Mouse (Mus musculus) MEL-GATA-1-ER (cell line): ENCODE data around the gene Ice2.

Source experiments
- DNase-seq: peaks from one replicate; pipeline ENCODE4 v3.0.0-alpha.2; 2012; ENCODE audit warnings: low read depth; ENCODE audit errors: extremely low read depth

The Ice2 gene

DNA sequence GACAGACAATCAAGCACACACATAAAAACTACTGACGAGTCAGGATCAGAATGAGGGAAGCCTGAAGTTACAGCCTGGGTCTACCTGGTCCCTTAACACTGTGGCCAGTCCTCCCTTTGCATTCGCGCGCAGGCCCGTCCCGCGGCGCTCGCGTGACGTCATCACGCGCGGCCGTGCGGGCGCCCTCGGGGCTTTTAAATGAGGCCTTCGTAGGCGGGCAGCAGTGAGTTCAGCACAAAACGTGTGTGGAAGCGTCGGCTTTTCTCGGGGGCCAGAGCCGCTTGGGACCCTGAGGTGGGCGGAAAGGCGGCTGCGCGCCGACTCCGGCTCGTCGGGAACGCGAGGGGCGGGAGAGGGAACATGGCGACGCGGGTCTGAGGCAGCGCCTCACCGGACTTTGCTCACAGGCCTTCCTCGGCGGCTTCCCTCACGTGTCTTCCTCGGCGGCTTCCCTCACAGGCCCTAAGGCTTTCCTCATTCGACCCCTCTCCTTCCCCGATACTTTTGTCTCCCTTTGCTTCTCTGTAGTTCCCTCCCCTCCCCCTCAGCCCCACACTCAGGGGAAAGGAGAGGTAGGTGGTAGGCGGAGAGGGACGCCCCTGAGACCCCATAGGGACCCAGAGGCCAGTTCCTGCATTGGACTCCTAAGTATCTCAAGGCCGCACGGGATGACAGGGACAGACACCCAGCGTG lies at the start of gene Ice2:
Gene Ice2, plus strand, starts transcription at position 147 of the 693 bp plus-strand sequence.
- DNase-seq, result peak; percentile 53

DNA sequence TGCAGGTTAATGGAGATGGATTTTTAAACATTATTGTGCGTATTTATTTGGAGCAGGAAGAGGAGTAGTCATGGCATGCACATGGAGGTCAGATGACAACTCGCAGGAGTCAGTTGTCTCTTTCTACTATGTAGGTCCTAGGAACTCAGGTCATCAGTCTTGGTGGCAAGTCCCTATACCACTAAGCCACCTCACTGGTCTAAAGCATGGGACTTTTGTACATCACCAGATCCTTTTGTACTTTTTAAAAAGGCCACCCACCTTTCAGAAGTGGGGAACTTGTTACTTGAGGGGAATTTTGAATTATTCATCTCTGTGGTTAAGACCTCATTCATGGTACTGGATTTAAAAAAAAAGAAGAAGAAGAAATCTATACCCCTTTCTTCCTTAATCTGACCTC lies 48.2 kb upstream of the Ice2 start:
- no peak for DNase-seq

DNA sequence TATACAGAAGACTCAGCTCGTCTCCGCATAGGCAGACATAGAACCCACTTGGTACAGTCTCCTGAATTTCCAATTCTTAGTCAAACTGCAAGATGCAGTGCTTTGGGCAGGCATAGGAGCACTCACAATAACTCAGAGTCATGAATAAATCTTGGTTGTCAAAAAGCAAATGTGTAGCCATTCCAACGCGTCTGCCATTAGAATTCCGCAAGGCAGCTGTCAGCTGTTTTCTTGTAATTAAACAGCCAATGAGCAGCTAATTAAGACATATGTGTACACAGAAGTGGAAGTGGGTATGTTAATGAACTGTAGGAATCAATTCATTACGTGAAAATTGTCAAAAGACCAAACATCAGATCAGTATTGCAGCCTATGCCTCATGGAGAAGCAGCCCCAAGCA lies 43.5 kb upstream of the Ice2 start:
- DNase-seq, result no peak

DNA sequence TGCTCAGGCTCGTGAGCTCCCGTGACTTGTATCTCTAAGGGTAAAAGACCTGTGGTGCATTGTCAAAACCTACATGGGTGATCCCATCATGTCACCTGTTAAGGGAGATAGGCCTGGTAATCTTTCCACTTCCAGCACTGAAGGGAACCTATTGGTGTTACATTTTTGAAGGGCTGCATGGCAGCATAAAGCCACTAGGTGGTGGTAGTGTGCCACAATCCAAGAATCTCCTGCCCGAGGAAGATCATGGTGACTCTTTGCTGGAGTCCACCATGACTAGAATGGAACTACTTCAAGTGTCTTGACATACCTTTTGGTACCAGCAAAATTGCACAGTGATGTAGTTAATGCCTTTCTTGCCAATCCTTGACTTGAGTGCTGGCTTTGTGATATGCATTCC lies 39.9 kb upstream of the Ice2 start:
- DNase-seq, result peak; percentile 21

DNA sequence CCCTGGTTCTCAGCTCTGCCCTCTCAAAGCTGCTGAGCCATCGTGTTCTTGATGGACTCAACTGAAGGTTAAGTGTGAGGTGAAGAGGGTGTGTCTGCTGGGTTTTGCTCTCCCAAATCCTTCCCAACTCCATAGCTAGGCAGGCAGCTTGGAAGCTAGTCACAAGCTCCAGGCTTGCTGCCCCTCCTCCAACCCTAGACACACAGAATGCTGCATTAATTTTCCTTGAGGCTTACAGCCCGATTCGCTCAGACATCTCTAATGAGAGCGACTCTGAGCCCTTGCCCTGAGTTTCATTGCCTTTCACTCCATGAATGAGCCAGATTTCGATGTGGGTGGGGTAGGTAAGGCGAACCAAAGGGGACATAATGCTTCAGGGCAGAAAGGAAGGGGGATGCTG lies 38.9 kb upstream of the Ice2 start:
- no peak for DNase-seq

DNA sequence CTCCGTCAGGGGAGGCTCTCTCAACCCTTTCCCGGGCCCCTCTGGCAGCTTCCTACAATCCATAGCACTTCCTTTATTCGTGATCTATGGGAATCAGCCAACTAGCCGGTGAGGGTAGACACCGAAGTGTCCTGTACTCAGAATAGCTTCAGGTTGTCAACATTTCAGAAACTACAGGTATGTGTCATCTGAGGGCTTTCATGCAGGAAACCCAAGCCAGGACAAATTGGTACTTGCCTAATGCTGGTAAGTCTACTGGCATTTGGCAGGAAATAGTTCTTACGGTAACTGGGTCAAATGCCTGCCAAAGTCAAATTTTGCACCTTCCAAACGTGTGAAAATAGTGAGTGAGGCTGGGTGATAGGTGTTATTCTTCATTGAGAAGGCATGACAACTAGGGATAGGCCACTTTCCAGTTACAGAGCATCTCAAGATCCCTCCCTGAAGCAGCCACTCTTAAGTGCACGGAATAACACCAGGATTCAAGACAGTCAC lies 35.7 kb upstream of the Ice2 start:
- no peak for DNase-seq

DNA sequence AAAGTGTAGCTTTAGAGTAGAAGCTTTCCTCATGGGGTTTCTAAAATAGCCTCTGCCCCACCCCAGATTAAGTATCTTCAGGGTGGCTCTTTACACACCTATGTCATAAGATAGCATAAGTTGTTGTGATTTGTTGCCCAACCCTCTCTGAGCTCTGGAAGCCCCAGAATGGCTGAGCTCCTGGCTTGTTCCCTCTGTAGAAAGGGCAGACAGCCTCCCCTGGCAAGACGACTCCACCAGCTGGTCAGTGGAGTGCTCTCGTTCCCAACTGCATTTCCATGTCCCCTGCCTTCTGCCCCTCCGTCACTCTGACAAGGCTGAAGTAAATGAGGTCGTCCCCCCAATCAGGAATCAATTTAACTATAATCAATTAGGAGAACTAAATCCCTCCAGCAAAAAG lies 34.9 kb upstream of the Ice2 start:
- DNase-seq, result no peak

DNA sequence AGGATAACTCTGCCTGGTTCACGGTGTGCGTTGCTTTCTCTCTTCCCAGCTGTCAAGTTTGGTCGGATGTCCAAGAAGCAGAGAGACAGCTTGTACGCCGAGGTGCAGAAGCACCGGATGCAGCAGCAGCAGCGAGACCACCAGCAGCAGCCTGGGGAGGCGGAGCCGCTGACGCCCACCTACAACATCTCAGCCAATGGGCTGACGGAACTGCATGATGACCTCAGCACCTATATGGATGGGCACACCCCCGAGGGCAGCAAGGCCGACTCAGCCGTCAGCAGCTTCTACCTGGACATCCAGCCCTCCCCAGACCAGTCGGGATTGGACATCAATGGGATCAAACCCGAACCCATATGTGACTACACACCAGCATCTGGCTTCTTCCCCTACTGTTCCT lies 33.6 kb upstream of the Ice2 start:
- DNase-seq, result no peak

DNA sequence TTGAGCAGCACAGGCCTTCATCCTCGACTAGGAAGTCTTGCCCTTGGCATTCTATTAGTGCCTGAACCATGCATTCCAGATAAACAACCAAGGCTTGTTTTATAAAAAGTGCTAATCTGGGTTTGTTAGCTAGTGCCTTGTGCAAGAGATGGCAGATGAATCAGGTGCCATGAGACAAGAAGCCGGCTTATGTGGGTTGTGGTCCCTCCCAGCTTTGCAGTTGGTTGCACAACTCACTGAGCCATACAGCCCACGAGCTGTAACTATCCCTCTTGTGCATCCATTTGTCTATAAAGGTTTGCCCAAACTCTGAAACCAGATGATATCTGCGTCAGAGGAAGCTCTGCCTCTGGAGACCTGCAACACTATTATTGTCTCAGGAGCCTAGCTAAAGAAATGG lies 30.7 kb upstream of the Ice2 start:
- no peak for DNase-seq

DNA sequence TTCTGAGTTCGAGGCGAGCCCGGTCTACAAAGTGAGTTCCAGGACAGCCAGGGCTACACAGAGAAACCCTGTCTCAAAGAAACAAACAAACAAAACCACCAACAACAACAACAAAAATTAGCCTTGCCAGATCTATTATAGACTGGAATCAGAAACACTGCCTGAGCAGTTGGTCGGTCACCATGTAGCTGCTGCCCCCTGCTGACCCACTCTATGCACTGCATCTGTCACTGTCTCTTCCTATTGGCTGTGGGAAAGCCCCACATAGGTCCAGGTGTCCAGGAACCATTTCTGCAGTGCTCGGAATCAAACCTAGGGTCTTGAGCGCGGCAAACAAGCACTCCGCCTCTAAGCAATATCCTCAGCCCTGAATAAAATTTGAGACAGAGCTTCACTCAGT lies 29.6 kb upstream of the Ice2 start:
- no peak for DNase-seq

DNA sequence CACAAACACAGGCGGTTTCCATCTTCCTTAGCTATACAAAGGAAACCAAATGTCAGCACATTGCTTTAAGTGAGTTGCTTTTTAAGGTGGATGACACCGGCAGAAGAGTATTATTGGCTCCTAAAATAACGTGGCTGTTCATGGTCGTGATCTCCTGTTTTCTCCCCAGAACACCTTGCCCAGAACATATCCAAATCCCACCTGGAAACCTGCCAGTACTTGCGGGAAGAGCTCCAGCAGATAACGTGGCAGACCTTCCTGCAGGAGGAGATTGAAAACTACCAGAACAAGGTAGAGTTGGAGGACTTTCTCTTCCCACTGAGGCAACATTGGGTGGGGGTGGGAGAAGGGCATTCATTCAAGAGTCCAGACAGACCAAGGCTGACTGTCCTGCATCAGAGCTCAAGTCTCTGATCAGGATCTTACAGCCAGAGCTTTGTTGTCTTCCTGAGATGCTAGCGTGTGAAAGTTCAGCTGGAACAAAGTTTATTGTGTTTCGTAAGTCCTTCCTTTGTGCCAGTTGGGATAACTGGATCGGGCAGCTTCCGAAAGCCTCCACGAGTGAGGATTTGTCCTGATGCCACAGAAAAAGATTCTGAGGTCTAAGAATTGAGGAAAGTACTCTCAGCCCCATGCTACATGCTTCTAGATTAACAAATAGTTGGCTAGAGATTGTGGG lies 26.5 kb upstream of the Ice2 start:
- no peak for DNase-seq

DNA sequence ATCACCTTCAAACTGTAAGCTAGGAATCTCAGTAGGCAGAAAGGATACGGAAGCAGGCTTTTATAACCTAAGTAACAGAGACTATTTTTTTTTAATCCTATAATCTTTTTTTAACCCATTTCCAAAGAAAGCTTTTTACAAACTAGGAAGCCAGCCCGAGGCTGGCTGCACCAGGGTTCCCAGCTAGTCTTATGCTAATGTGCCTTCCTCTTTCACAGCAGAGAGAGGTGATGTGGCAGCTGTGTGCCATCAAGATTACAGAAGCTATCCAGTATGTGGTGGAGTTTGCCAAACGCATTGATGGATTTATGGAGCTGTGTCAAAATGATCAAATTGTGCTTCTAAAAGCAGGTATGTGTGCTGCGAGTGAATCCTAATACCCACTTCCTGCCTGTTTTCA lies 24.8 kb upstream of the Ice2 start:
- no peak for DNase-seq

DNA sequence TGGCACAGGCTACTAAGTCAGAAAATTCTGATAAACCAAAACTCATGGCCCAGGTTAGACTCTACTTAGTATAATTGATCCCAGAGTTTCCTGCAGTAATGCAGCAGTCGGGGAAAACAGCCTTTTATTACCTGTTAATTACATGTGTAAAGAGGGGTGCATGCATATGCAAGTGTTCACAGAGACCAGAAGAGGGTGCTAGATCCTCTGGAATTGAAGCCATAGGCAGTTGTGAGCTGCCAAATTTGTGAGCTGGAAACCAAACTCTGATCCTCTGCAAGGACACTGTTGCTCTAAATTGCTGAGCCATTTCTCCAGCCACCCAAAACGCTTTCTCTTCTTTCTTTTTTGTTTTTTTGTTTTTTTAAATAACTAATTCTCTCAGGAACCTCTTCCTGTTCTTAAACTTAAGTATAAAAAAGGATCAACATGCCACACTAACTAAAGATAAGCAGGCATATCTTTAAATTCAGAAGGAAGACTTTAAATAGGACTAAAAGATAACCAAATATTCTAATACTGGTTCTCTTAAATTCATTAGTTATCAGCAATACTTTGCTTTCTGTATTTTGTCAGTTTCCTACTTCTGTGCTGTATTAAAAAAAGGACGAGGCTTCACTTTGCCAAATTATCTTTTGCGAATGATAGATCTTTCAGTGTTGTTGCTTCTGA lies 20.6 kb upstream of the Ice2 start:
- peak; percentile 36 for DNase-seq

DNA sequence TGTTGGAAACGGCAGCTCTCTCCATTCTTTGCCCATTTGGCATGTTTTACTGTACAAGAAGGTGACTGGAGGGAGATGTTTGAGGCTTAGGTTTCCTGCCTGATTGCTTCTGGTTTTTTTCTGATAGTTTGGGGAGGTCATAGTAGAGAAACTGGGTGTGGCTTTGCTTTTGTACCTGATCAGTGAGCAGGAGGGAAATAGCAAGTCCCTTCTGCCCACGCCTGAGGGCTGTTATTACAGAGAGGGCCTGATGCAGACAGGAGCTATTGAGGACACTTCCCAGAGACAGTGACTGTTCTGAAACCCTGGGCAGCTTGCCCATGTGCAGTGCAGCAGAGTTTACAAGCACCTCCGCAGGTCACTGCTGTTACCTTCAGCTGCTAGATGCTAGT lies 20.1 kb upstream of the Ice2 start:
- DNase-seq, result no peak

DNA sequence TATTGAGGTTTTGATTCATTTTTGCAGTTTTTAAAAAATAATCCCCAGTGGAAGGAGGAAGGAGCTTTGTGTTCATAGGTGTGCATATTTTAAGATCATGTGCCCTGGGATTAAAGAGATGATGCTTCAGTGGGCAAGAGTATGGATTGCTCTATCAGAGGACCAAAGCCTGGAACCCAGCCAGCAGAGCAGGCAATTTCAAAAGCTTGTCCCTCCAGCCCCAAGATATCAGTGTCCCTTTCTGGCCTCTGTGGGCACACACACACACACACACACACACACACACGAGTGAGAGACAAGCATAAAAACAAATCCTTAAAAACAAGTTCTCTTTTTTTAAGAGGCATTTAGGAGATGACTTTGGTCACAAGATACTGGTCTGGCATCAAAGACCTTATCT lies 17.2 kb upstream of the Ice2 start:
- no peak for DNase-seq

DNA sequence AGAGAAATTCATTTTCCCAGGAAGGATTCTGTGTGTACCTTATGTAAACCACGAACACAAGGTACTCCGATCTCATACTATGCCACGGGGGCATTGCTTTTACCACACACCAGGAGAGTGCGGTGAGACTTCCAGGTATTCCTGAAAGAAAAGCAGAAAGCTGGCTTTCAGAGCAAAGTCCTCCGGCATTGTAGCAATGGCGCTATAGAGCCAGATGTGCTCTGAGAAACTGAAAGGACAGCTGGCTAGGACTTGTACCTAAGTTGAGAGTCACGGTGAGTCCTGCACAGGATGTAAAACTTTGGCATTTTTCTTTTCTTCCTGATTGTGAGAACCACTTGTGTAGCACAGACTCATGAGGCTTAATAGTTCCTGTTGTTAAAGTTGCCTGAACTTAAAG lies 16.0 kb upstream of the Ice2 start:
- no peak for DNase-seq

DNA sequence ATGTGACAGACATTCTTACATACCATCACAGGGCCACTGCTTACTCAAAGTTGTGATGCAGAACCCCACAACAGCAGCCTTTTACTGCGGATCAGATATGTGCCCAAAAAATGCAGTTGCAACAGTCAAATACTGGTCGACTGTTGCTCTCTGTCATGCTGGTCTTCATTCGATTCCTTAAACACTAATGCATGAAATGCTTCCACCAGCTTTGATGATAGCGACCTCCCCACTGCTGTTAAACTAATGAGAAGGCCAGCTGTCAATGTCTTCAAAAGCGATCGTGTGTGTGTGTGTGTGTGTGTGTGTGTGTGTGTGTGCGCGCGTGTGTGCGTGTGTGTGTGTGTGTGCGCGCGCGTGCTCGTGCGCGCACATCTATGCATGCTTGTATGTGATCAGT lies 13.2 kb upstream of the Ice2 start:
- no peak for DNase-seq

DNA sequence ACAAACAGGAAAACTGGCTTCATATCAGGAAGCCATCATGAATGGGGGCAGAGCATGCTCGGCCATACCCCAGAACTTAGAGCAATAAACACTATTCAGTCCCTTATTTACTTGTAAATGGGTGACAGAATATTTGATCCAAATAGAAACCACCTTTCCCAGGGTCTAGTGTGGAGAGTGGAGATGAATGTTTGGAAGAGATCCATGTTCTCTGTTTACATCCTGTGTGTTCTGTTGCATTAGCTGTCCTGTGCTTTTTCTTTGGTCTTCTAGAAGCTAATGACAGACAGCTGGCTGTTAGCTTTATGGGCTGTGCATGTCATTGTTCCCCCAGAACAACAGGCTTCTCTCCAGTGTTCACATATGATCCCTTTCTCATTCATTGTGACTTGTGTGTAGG lies 12.8 kb upstream of the Ice2 start:
- no peak for DNase-seq

DNA sequence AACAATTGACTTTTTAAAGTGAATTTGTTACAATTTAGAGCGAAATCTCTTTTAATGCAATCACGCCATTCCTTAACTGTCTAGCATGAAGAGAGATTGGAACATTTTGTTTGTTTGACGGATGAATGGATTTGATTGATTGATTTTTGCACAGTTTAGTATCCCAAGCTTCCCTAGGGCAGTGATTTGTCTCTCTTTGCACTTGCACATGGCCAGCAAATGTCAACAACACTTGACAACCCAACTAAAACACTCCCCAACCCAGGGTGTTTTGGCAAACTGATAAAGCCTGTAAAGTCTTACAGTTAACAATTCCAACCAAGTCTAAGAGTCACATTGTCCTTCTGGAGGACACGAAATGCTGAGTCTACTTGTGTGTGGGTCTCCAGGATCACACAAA lies 10.4 kb upstream of the Ice2 start:
- DNase-seq, result no peak

DNA sequence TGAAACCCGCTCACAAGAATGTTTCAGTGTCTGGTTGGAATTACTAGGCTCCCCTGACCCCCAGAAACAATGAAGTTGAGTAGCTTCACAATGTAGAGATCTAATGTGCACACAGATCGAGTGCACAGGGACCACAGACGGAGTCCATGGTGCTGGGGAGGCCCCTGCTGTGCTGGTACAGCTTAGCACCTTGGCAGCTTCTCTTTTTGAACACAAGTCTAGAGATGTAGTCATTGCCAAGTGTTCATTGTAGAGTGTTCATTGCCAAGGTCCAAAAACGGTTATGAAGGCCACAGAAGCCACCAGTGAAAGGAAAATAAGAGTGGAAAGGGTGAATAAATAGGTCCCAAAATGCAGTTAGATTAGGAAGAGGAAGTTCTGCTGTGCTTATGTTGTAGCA lies 7.1 kb upstream of the Ice2 start:
- DNase-seq, result no peak

DNA sequence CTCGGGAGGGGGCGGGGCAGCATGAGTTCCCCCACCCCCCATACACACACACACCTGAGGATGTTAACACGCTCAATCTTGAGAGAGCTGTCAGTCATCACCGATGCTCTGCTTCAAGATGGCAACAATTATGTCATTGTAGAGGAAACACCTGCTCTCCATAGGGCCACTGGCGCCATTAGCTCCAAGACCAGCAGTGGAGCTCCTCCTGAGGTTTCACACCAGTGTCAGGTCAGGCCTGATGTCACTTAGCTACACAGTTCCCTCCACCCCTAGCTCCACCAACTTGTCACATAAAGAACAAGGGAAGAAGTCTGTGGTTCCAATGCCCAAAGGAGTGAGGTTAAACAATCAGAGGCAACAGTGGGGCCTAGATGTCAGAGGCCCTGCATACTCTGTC lies 3.5 kb upstream of the Ice2 start:
- no peak for DNase-seq

DNA sequence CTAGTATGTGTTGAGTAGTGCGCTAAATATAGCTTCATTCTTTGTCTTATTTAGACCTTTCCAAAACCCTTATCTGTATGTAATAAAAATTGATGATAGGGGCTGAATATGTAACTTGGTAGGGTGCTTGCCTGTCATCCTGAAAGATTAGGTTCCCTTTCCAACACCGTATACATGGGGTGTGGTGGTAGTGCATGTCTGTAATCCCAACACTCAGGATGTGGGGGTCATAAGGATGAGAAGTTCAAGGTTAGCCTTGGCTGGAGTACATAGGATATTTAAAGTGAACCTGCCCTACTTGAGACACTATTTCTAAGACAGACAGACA lies 310 bp upstream of the Ice2 start:
- no peak for DNase-seq

DNA sequence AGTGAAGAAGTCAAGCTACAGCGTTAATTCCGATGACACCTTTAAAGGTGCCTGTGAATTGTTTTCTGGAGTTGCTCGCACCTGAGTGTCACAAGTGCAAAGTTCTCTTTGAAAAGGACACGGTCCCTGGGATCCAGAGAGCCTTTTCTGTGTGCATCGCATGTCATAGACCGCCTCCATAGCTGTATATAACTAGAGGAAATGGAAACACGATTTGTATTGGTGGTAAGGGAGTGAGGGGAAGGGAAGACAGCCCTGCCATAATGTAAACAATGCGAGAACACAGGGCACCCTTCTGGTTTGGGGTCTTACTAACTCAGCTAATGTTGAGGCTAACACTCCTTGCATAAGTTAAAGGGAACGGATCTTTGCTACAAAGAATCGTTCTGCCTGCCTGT lies 746 bp downstream of the Ice2 start:
- peak; percentile 17 for DNase-seq
